Mouse (Mus musculus): Measurements from ENCODE around the gene Ccdc125.

Ccdc125 gene

GRCm38 (mm10) chr13:100669291-100670022 lies at the start of gene Ccdc125:
TSS of gene Ccdc125 (plus strand) at chr13:100669717.
- no peak for DNase-seq (ENCODE audit: low read depth, low spot score)

GRCm38 (mm10) chr13:100622241-100622640 lies 47.3 kb upstream of the Ccdc125 start:
- DNase-seq (ENCODE audit: low read depth, low spot score): no peak

GRCm38 (mm10) chr13:100634106-100634691 lies 35.3 kb upstream of the Ccdc125 start:
- DNase-seq (ENCODE audit: low read depth, low spot score): no peak

- DNase-seq (ENCODE audit: low read depth, low spot score): no peak
Measured at GRCm38 (mm10) chr13:100642471-100643209, 26.9 kb upstream of the Ccdc125 start.

GRCm38 (mm10) chr13:100648223-100648622 lies 21.3 kb upstream of the Ccdc125 start:
- no peak for DNase-seq (ENCODE audit: low read depth, low spot score)

GRCm38 (mm10) chr13:100650550-100651438 lies 18.7 kb upstream of the Ccdc125 start, which contains the start of the genes Ak6 and Rad17:
TSS of gene Ak6 (plus strand) at chr13:100650979.
TSS of gene Rad17 (minus strand) at chr13:100651051.
- DNase-seq (ENCODE audit: low read depth, low spot score): peak; percentile 92

GRCm38 (mm10) chr13:100651439-100652186 lies 17.9 kb upstream of the Ccdc125 start, which contains the start of gene Taf9:
TSS of gene Taf9 (plus strand) at chr13:100651579.
- DNase-seq (ENCODE audit: low read depth, low spot score): no peak

GRCm38 (mm10) chr13:100658091-100658490 lies 11.4 kb upstream of the Ccdc125 start:
- no peak for DNase-seq (ENCODE audit: low read depth, low spot score)

- peak; percentile 65 for DNase-seq (ENCODE audit: low read depth, low spot score)
Measured at GRCm38 (mm10) chr13:100659864-100660456, 9.6 kb upstream of the Ccdc125 start.

GRCm38 (mm10) chr13:100670181-100670741 lies 744 bp downstream of the Ccdc125 start:
- DNase-seq (ENCODE audit: low read depth, low spot score): no peak

GRCm38 (mm10) chr13:100675936-100676635 lies 6.6 kb downstream of the Ccdc125 start:
- no peak for DNase-seq (ENCODE audit: low read depth, low spot score)

GRCm38 (mm10) chr13:100681615-100682014 lies 12.1 kb downstream of the Ccdc125 start:
- DNase-seq (ENCODE audit: low read depth, low spot score): no peak

- no peak for DNase-seq (ENCODE audit: low read depth, low spot score)
Measured at GRCm38 (mm10) chr13:100682837-100683236, 13.3 kb downstream of the Ccdc125 start.

GRCm38 (mm10) chr13:100684355-100684754 lies 14.8 kb downstream of the Ccdc125 start:
- DNase-seq (ENCODE audit: low read depth, low spot score): peak; percentile 14

- no peak for DNase-seq (ENCODE audit: low read depth, low spot score)
Measured at GRCm38 (mm10) chr13:100687513-100687912, 18.0 kb downstream of the Ccdc125 start.

GRCm38 (mm10) chr13:100697541-100697940 lies 28.0 kb downstream of the Ccdc125 start:
- DNase-seq (ENCODE audit: low read depth, low spot score): peak; percentile 74

GRCm38 (mm10) chr13:100698866-100699265 lies 29.3 kb downstream of the Ccdc125 start:
- DNase-seq (ENCODE audit: low read depth, low spot score): no peak

GRCm38 (mm10) chr13:100703468-100703867 lies 34.0 kb downstream of the Ccdc125 start:
- no peak for DNase-seq (ENCODE audit: low read depth, low spot score)

- DNase-seq (ENCODE audit: low read depth, low spot score): no peak
Measured at GRCm38 (mm10) chr13:100706206-100706605, 36.7 kb downstream of the Ccdc125 start.
